Mouse (Mus musculus) CD4-positive, CD25-positive, alpha-beta regulatory T cell, adult 2 months (primary cell): Measurements from ENCODE around the gene Gal3st4.
A peak's percentile ranks its signal among the peaks of the same experiment; 100 is the strongest.
"Not testable (repeated sequence)": the region's sequence is repeated elsewhere in the genome, so short reads cannot be mapped to it uniquely, and the experiment has no call there.

Experiments
- DNase-seq: peaks from one replicate; pipeline ENCODE4 v3.0.0-alpha.2; 2012; ENCODE audit warnings: low read depth, low spot score

Gal3st4 gene

DNA sequence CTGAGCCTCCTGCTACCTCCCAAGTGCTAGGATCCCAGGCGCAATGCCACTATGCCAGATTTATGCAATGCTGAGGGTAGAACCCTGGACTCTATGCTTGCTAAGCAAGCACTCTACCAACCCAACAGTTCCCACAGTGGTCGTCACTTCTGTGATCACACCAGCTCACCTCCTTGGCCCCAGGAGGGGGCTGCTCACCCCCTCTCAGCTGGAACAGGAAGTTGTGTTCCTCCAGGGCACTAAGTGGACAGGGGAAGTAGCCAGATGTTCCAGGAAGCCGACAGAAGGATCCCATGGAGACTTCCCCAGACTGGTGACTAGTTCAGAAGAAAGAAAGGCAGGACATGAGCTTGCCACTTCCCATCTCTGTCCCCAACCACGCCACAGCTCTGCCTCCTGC, 10.6 kb downstream of the Gal3st4 start:
- DNase-seq: no peak

DNA sequence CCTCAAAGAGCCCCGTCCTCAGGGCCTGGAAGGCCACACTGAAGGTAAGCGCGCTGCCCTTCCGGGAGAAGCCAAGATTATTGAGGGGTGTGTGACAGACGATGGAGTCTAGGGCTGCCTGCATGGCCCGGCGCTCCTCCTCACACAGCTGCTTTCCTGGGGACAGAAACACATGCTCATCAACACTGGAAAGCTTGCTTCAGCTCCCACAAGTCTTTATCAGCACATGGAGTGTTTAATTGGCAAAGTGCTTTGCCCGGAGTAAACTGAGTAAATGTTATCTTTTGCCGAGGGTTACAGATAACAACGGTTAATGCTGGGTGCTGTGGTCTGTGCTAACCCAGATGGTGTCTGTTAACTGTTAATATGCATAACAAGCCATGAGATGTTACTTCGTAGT, 11.8 kb downstream of the Gal3st4 start:
- DNase-seq: no peak

DNA sequence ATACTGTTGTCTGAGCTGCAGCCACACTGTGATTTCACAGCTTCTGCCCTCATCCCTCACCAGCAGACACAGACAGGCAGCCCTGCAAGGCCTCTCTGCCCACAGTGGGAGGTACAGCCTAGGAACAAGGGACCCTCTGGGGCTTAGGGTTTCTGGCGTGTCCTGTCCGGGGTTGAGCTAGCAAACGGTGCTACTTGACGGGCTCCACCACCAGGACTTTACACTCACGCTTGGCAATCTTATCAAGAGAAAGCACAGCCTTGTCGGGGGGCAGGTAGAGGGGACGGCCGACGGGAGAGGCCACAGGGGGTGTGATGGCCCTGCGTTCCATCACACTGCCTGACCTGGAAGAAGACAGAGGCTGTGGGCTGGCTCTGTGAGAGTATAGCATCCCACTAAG, 12.6 kb downstream of the Gal3st4 start:
- no peak for DNase-seq

DNA sequence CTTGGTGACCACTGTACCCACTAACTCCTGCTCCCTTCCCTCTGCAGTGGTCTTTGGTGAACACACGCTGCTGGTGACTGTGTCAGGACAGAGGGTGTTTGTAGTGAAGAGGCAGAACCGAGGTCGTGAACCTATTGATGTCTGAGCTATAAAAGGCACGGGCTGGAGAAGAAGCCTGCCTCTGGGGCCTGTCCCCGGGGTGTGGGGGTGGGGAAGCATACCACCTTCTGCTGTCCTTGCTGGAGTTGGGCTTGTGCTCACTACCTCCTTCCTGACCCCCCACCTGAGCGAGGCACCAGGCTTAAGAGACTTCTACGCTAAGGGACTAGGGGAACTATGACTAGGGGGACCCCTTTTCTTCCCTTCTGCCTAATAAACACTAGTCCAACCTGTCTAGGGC, 13.6 kb downstream of the Gal3st4 start:
- DNase-seq: no peak

DNA sequence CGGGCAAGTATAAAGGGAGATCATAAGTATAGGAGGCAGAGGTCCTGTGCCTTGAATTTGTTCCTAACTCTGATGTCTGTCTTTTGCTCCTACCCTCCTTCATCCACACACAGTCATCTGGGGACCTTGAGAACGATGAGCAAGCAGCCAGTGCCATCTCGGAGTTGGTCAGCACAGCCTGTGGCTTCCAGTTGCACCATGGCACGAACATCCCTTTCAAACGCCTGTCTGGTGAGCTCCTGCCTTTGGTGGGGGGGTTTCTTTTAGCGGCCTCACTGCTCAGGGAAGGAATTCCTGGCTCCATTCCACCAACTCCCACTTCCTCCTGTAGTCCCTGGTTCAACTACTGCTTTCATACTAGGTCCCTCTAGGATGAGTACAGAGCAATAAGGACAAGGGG, 14.1 kb downstream of the Gal3st4 start:
- no peak for DNase-seq

DNA sequence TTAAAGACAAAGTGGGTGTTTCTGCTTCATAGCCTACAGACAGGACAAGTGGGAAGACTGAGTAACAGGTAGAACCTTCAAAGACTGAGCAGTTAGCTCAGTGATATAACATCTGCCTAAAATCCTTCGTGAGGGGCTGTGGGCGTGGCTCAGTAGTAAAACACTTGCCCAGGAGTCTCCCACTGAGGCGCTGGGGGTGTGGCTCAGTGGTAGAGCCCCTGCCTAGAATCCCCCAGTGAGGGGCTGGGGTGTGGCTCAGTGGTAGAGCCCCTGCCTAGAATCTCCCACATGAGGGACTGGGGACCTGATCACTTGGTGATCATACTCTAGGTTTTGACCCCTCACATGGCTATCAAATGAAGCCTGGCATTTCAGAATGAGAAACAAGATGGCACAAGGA, 14.6 kb downstream of the Gal3st4 start:
- DNase-seq: no peak

DNA sequence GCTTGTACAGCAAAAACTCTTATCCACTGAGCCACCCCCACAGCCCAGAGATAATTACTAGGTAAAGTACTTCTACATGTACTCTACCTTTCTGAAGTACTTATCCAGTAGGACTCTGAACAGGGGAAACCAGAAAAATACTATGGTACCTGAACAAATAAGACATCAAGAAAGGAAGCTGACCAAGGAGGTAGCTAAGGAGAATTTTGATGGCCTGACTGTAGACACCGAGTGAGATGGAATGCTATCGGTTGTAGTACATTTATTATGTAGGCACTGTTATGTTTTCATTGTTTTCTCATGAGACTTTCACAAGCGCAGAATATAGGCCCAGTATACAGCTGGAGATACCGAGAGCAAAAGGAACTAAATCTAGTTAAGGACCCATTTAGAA, 15.1 kb downstream of the Gal3st4 start:
- DNase-seq: no peak

DNA sequence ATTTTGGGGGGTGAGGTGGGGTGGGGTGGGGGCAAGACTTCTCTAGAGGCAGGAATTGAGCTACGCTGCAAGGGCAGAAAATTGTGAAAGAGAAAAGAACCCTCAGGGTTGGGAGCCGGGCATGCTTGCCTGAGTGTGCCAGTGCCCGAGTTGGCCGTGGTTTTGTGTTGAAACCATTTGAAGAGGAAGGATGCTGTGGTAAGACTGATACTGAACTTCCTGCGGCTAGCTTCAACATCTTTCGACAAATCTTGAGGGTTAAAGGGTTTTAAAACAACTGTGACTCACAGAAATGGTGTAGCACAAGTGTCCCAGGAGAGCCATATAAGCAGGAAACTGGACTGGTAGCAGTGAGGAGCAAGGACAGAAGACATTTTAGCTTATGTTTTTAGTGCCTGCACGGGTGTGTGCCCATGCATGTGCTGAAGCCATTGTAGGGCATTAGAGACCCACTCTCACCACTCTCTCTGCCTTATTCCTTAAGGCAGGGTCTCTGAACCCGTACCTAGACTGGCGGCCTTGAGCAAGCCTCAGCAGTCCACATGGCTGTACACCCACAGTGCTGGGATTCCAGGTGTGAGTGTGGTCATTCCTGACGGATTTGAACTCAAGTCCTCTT, 15.6 kb downstream of the Gal3st4 start:
- peak; percentile 63 for DNase-seq

DNA sequence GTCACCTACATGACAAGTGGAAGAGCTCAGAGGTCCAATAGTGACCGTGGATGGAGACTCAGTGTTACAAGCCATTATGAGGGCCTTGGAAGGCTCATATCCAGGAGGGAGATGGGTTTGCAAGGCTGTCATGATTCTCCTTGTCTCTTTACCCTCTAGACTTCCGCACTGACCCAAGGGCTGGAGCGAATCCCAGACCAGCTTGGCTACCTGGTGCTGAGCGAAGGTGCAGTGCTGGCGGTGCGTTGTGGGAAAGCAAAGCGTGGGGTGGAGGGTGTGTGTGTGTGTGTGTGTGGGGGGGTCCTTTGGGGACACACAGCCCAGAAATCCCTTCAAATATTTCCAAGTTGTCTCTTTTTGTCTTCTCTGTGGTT, 16.6 kb downstream of the Gal3st4 start:
- DNase-seq: no peak

DNA sequence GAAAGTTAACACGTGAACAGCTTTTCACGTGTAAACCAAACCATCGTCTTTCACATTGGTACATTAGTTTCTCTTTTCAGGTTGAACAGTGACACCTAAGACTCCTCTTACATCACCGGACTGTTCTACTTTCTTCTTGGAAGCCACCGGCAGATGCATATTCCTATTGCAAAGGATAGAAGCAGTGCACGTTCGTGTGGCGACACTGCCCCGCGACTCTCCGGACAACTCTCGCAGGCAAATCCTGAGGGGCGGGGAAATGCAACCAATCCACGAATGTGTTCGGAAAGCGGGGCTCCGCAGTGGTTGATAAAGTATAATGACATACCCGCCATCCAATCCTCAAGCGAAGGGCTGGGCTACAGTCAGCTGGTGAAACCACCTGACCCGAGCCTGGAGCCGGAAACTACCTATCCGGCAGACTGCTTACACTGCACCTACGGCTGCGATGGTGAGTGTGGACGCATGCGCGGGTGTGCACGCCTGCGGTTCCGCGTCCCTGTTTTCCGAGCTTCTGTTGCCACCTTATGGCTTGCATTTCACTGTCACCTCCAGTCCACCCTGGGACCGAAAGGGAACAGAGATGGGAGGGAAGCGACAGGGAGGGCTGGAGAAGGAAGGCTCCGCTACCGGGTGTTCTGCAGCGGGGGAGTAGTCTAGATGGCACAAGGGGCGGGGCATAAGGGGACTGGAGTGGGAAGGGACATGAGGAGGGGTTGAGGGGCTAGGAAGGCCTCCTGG, 17.1 kb downstream of the Gal3st4 start, which contains the start of gene Lamtor4:
Gene Lamtor4 (plus strand): TSS at position 130 of the 741 bp plus-strand sequence.
- peak; percentile 96 for DNase-seq

DNA sequence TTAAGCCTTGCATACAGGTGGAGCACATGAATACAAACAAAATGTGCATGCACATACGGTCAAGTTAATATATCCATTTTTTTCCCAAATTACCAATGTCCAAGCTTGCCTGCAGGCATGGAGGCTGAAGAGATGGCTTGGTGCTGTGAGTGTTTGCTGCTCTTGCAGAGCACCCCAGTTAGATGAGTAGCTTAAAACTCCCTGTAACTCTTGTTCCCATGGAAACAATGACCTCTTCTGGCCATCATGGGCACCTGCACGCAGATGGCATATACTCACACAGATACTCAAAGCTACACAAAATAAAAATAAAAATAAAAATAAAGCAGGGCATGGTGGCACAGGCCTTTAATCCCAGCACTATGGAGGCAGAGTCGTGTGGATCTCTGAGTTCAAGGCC, 19.6 kb downstream of the Gal3st4 start:
- DNase-seq: no peak

DNA sequence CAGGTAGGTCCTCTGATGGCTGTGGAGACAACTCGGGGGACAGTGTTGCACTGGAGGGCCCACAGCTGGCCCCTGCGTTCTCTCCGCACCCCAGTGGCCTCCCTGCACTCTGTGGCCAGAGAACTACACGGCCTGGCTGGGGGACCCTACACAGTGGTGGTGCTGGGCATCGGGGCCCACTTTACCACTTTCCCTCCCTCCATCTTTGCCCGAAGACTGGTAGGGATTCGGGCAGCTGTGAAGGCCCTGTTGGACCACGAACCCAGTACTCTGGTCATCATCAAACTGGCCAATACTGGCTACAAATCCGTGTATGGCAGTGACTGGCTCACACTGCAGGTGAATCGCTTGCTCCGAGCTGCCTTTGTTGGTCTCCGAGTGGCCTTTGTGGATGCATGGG, 21.5 kb downstream of the Gal3st4 start:
- DNase-seq: no peak

DNA sequence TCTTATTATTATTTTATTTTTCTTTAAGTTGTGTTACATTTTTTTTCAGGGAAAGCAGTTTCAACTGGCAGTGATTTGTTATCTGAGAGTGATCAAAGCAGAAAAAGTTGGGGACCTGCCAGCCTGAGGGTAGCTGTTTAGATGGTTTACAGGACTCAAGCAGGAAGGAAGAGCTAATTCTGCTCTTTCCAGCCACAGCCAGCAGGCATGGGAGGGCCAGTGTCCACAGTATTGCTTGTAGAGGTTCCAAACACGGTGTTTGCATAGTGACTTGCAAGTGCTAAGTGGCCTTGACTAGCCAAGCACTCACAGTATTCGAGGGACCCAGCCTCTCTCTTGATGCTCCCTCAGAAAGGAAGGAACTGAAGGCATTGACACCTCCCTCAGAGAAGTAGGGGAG, 31.1 kb downstream of the Gal3st4 start:
- DNase-seq: no peak

DNA sequence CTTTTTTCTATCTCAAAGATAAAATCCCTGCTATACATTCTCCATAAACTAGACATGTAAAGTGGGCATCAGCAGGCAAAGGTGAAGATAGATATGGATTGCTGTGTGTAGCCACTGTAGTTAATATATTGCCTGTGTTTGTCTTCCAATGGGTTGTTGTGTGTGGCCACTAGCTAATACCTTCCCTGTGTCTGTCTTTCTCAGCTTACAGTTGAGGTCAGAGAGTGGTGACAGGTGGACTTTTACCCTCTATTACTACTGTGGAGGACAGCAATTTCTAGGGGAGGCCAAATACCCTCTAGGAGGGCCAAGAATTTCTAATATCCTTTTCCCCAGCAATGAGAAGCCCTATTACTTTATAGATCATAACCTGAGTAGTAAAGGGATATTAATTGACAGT, 38.4 kb downstream of the Gal3st4 start:
- DNase-seq: no peak

DNA sequence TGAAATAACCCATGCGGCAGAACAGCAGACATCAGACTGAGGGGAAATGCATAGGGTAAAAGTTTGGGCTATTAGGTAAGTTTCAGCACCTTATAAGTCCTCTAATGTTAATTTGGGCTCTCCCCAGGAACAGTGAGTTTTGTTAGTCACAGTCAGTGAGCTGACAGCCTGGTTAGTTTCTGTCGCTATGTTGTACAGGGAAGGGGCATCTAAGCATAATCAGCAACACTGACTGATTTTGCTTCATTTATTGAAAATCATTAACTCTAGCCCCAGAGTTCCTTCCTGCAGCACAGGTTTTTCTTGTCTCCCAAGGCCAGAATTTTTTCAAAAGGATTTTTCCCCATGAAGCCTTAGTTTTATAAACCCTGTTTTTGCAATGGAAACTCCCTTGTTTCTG, 38.9 kb downstream of the Gal3st4 start:
- DNase-seq: no peak

DNA sequence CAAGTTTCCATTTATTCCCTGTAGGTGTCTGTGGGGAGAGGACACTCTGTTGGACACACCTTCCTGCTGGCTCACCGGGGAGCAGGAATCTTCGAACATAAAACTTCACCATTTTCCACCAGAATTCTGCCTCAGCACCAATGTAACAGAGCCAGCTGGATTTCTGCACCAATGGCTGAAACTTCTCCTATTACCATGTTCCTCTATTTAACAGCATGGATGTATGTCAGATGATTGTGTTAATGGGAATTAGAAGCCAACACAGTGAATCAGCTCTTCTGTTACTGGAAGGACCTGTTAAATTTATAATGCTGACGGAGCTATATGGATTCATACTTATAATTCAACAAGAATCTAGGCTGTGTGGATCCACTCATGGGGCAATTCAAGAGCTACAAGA, 43.1 kb downstream of the Gal3st4 start:
- DNase-seq: no peak

DNA sequence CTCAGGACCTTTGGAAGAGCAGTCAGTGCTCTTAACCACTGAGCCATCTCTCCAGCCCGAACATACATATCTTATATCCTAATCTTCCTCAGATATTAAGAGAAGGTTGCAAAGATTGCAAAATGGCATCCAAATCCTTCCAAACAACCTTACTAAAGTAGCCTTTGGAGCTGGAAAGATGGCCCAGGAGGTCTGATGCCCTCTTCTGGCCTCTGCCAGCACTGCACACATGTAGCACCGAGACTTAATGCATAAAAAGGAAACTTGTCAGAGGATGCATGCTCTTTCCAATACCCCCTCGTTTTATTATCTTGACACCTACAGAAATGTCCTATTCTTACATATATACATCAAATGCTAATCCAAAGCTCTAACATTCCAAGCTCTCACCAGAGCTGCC, 44.6 kb downstream of the Gal3st4 start:
- peak; percentile 50 for DNase-seq

DNA sequence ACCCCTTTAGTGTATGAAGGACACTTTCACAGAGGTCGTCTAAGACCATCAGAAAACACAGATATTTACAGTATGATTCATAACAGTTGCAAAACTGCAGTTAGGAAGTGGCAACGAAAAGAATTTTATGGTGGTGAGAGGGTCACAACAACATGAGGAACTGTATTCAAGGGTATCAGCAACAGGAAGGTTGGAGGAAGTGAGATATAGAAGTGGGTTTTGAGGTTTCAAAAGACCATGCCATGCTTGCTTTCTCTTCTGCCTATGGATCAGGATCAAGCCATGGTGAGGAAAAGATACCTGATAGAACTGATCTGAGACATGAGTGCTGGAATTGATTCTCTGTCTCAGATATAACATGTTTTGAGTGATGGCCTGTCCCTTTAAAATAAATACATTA, 45.3 kb downstream of the Gal3st4 start:
- DNase-seq: no peak

DNA sequence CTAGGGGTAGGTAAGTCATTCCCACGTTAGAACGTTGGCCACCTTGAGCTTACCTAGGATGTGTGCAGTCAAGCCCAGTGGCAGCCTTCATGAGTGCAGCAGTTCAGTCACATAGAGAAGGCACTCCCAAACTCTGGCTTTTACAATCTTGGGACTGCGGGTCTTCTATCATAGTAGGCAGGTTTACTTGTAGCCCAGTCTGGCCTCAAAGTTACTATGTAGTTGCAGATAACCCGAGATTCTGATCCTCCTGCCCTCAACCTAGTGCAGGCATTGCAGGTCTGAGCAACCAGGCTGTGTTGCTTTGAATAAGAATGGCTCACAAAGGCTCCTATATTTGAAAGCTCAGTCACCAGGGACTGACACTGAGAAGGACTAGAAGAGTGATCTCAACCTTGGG, 46.1 kb downstream of the Gal3st4 start:
- no peak for DNase-seq

DNA sequence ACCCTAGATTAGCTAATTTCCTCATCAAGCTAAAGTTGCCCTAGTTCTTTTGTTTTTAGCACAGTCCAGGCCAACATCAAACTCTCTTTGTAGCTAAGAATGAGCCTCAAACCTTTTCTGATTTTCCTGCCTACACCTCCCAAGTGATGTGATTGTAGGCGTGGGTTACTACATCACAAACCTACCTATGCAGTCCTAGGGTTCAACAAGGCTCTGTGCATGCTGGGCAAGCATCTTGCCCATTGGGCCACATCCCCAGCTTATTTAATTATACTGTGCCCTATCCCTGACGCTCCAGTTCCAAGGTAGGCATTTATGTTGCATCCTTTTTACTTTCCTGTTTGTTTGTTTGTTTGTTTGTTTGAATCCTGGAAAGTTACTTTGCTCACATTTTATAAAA, 46.9 kb downstream of the Gal3st4 start, which contains the start of gene Nxpe5:
Gene Nxpe5 (plus strand): TSS at position 199 of the 400 bp plus-strand sequence.
- DNase-seq: no peak

DNA sequence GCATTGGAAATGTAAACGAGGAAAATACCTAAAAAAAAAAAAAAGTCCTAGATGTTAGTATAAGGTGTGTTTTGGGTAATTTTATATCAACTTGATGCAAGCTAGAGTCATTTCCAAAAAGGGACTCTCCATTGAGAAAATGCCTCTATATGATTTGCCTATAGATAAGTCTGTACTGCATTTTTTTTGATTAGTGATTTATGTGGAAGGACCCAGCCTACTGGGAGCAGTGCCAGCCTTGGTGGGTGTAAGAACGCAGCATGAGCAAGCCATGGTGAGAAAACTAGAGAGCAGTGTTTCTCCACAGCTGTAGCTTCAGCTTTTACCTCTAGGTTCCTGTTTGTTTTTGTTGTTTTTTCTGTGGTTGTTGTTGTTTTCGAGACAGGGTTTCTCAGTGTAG, 49.4 kb downstream of the Gal3st4 start:
- DNase-seq: no peak

DNA sequence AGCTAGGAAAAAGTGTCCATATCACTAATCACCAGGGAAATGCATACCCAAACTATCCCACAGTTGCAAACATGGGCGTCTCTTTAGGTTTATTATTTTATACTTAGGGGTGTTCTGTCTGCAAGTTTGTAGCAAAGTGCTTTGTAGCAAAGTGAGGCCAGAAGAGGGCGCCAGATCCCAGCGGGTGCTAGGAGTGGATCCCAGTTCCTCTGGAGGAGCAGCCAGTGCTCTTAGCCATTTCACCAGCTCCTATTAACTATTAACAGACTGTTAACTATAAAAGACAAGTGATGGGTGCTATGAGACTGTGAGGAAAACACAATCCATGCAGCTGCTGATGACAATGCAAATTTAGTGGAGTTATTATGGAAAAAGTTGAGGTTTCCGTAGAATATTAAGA, 50.5 kb downstream of the Gal3st4 start:
- peak; percentile 85 for DNase-seq

DNA sequence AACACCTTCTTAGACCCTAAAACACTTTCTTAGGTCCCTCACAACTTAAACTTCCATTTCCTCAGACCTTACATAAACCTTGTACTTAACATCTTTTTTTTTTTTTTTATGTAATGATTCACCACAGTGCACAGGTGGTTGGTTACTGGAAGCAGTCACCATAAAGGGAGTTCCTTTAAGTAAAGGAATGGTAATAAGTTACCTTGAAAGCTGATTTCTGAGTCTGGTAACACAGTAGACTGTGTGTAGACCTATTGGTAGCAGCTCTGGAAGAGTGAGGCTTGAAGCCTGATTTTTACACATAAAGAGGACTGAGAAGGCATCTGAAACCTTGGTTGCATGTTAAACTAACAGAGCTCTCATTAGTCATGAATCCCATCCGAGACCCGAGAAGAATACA, 52.8 kb downstream of the Gal3st4 start:
- no peak for DNase-seq

DNA sequence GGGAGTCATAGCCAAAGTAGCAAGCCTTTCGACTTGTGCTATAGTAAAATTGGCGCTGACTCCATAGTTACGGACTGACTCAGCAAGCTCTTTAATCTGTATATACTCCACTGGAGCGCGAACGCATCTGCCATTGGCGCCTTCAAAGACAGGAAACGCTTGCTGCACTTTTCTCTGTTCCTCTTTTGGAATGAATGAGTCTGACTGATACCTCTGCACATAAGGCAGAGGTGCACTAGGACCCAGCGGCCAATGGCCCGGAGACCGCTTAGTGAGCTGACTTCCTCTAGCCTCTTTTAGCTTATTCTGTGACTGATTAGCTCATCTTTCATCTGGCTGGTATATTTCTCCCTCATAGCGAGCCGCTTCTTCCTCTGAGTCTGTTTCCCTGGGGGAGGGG, 56.0 kb downstream of the Gal3st4 start:
- not testable (repeated sequence) for DNase-seq
